Mouse (Mus musculus): Measurements from ENCODE around the gene Tuba1c. TPM values are rescaled to one million over a fixed set of nuclear protein-coding genes. Genes with fewer than 3 reads are reported as not detected.

The Tuba1c gene
- polyA plus RNA-seq, 1 experiment from 2014 or later, result 159 TPM

GRCm38 (mm10) chr15:98993093-98993793, 36.4 kb upstream of the Tuba1c start:
- Histone ChIP-seq H3K4me1 (replicated peaks; ENCODE audit: control insufficient read depth, insufficient read depth) (0 out of 2 replicates have a peak, but pooled peaks cover 2% of the 10 kb centered on the region), H3K9ac (ENCODE audit: low read length) (peak overlapping the region; percentile 59)

DNA sequence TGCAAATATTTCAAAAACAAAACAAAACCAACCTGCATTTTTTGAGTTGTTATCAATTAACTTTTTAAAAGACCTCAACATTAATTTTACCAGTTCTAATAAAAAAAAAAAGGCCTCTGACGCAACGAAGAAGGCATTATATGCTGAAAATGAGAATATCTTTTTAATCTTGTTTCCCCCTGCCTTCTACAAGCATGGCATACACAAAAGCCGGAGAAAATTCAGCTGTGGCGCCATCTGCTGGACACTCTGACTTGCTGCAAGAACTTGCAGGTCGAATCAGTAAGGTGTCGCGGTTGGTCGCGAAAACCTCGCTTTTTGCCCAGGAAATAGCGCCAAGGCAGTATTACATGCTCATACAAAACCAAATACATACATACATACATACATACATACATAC, 35.8 kb upstream of the Tuba1c start:
- Histone ChIP-seq H3K27ac (replicated peaks) (peak overlapping the region; percentile 93), H3K4me2 (replicated peaks; ENCODE audit: low read depth) (peak overlapping the region; percentile 59; the same call in 1 of the 2 replicates), H3K9ac (ENCODE audit: low read length) (no peak overlapping the region), H3K9me3 (ENCODE audit: control insufficient read depth, low read length) (no peaks in the 10 kb centered on the region), H3K36me3 (ENCODE audit: control insufficient read depth, insufficient read depth, low read length) (no peaks in the 10 kb centered on the region), H3K27me3 (ENCODE audit: control insufficient read depth, insufficient read depth, low read length) (no peaks in the 10 kb centered on the region), H3K4me3 (ENCODE audit: low read depth, low read length) (no peak overlapping the region; the same call in 1 of the 2 replicates), H3K4me1 (replicated peaks; ENCODE audit: control insufficient read depth, insufficient read depth) (0 out of 2 replicates have a peak, but pooled peaks cover 2% of the 10 kb centered on the region)
- TF ChIP-seq EP300 (optimal IDR thresholded peaks at IDR 0.05) (no peak), CTCF (IDR thresholded peaks at IDR 0.05; ENCODE audit: low read depth) (peak; percentile 96)
- WGBS, result 2% methylated on average over 11 of the region's 11 CpGs
- ATAC-seq (ENCODE audit: low FRiP score, low TSS enrichment) (no peak), DNase-seq (ENCODE audit: low spot score) (peak; percentile 92)

More at GRCm38 (mm10) chr15:98993093-98993793, 36.4 kb upstream of the Tuba1c start:
- peak overlapping the region; percentile 37 for H3K4me3 ChIP-seq (ENCODE audit: low read depth, low read length)
- ATAC-seq (ENCODE audit: low FRiP score, low TSS enrichment), result peak; percentile 94
- WGBS, result 3% methylated on average over 35 of the region's 35 CpGs
- no peaks in the 10 kb centered on the region for H3K27me3 ChIP-seq (ENCODE audit: control insufficient read depth, insufficient read depth, low read length)
- DNase-seq (ENCODE audit: low spot score), result peak; percentile 97
- TF ChIP-seq CTCF (IDR thresholded peaks at IDR 0.05; ENCODE audit: low read depth) (peak; percentile 99), EP300 (optimal IDR thresholded peaks at IDR 0.05) (peak; percentile 83)
- no peaks in the 10 kb centered on the region for H3K36me3 ChIP-seq (ENCODE audit: control insufficient read depth, insufficient read depth, low read length)
- H3K9me3 ChIP-seq (ENCODE audit: control insufficient read depth, low read length), result no peaks in the 10 kb centered on the region
- peak overlapping the region; percentile 59 for H3K4me2 ChIP-seq (replicated peaks; ENCODE audit: low read depth)
- H3K27ac ChIP-seq (replicated peaks), result peak overlapping the region; percentile 93

GRCm38 (mm10) chr15:98994957-98995520, 34.7 kb upstream of the Tuba1c start:
- no peak for TF ChIP-seq EP300 (optimal IDR thresholded peaks at IDR 0.05)
- TF ChIP-seq CTCF (IDR thresholded peaks at IDR 0.05; ENCODE audit: low read depth), result no peak
- Histone ChIP-seq H3K36me3 (ENCODE audit: control insufficient read depth, insufficient read depth, low read length) (no peaks in the 10 kb centered on the region), H3K27me3 (ENCODE audit: control insufficient read depth, insufficient read depth, low read length) (no peaks in the 10 kb centered on the region), H3K4me3 (ENCODE audit: low read depth, low read length) (no peak overlapping the region), H3K27ac (replicated peaks) (no peak overlapping the region), H3K4me2 (replicated peaks; ENCODE audit: low read depth) (no peak overlapping the region), H3K9me3 (ENCODE audit: control insufficient read depth, low read length) (no peaks in the 10 kb centered on the region), H3K4me1 (replicated peaks; ENCODE audit: control insufficient read depth, insufficient read depth) (0 out of 2 replicates have a peak, but pooled peaks cover 2% of the 10 kb centered on the region), H3K9ac (ENCODE audit: low read length) (no peak overlapping the region)
- ATAC-seq (ENCODE audit: low FRiP score, low TSS enrichment) (no peak), DNase-seq (ENCODE audit: low spot score) (no peak)
- 81% methylated on average over 9 of the region's 9 CpGs for WGBS

- H3K27ac ChIP-seq (replicated peaks), result no peak overlapping the region
- H3K27me3 ChIP-seq (ENCODE audit: control insufficient read depth, insufficient read depth, low read length), result no peaks in the 10 kb centered on the region
- no peak for TF ChIP-seq EP300 (optimal IDR thresholded peaks at IDR 0.05)
- TF ChIP-seq CTCF (IDR thresholded peaks at IDR 0.05; ENCODE audit: low read depth), result no peak
- H3K4me3 ChIP-seq (ENCODE audit: low read depth, low read length), result no peak overlapping the region
- WGBS, result 81% methylated on average over 7 of the region's 7 CpGs
- H3K9me3 ChIP-seq (ENCODE audit: control insufficient read depth, low read length), result no peaks in the 10 kb centered on the region
- DNase-seq (ENCODE audit: low spot score), result no peak
- no peak overlapping the region for H3K4me2 ChIP-seq (replicated peaks; ENCODE audit: low read depth)
- no peak overlapping the region for H3K9ac ChIP-seq (ENCODE audit: low read length)
- no peak for ATAC-seq (ENCODE audit: low FRiP score, low TSS enrichment)
- H3K36me3 ChIP-seq (ENCODE audit: control insufficient read depth, insufficient read depth, low read length), result no peaks in the 10 kb centered on the region
- no peaks in the 10 kb centered on the region for H3K4me1 ChIP-seq (replicated peaks; ENCODE audit: control insufficient read depth, insufficient read depth)
Observed at GRCm38 (mm10) chr15:98996840-98997239, 32.9 kb upstream of the Tuba1c start.

GRCm38 (mm10) chr15:98997938-98998774, 31.5 kb upstream of the Tuba1c start:
- DNase-seq (ENCODE audit: low spot score) (peak; percentile 51), ATAC-seq (ENCODE audit: low FRiP score, low TSS enrichment) (peak; percentile 70)
- H3K4me3 ChIP-seq (ENCODE audit: low read depth, low read length), result no peak overlapping the region
- no peak overlapping the region for H3K4me2 ChIP-seq (replicated peaks; ENCODE audit: low read depth)
- 25% methylated on average over 13 of the region's 13 CpGs for WGBS
- H3K27ac ChIP-seq (replicated peaks), result peak overlapping the region; percentile 35; the same call in 1 of the 2 replicates
- H3K4me1 ChIP-seq (replicated peaks; ENCODE audit: control insufficient read depth, insufficient read depth), result no peaks in the 10 kb centered on the region
- no peaks in the 10 kb centered on the region for H3K36me3 ChIP-seq (ENCODE audit: control insufficient read depth, insufficient read depth, low read length)
- no peak overlapping the region for H3K9ac ChIP-seq (ENCODE audit: low read length)
- no peaks in the 10 kb centered on the region for H3K9me3 ChIP-seq (ENCODE audit: control insufficient read depth, low read length)
- H3K27me3 ChIP-seq (ENCODE audit: control insufficient read depth, insufficient read depth, low read length), result no peaks in the 10 kb centered on the region
- TF ChIP-seq CTCF (IDR thresholded peaks at IDR 0.05; ENCODE audit: low read depth), result no peak
- no peak for TF ChIP-seq EP300 (optimal IDR thresholded peaks at IDR 0.05)
